Mouse (Mus musculus): Measurements from ENCODE around the gene Ptgis. TPM values are rescaled to one million over a fixed set of nuclear protein-coding genes. Genes with fewer than 3 reads are reported as not detected.

Ptgis gene
- polyA plus RNA-seq, 1 experiment from 2014 or later = 15.1 TPM

GRCm38 (mm10) chr2:167155541-167155973 is 84.8 kb downstream of the Ptgis start:
- ATAC-seq (replicated peaks; ENCODE audit: low FRiP score, low TSS enrichment, low read depth) (0 out of 2 replicates have a peak, but pooled peaks have one; percentile 51), DNase-seq (ENCODE audit: low spot score) (no peak)
- H3K4me2 ChIP-seq (ENCODE audit: low read length) = no peak overlapping the region
- no peaks in the 10 kb centered on the region for H3K9me3 ChIP-seq (ENCODE audit: control insufficient read depth, low read length)
- H3K27ac ChIP-seq (ENCODE audit: low read depth) = peak overlapping the region; percentile 16
- H3K36me3 ChIP-seq (ENCODE audit: control insufficient read depth, insufficient read depth, low read length) = no peaks in the 10 kb centered on the region
- H3K9ac ChIP-seq (ENCODE audit: low read length) = no peak overlapping the region
- WGBS = 50% methylated on average over 4 of the region's 4 CpGs
- peaks cover 8% of the 10 kb centered on the region for H3K4me1 ChIP-seq (replicated peaks; ENCODE audit: control insufficient read depth, insufficient read depth, low read length)
- H3K4me3 ChIP-seq (ENCODE audit: low read depth, low read length) = no peak overlapping the region
- no peaks in the 10 kb centered on the region for H3K27me3 ChIP-seq (replicated peaks; ENCODE audit: control insufficient read depth, insufficient read depth, low read length)

GRCm38 (mm10) chr2:167150880-167151279 is 89.5 kb downstream of the Ptgis start:
- Histone ChIP-seq H3K36me3 (ENCODE audit: control insufficient read depth, insufficient read depth, low read length) (no peaks in the 10 kb centered on the region), H3K4me2 (ENCODE audit: low read length) (no peak overlapping the region), H3K27me3 (replicated peaks; ENCODE audit: control insufficient read depth, insufficient read depth, low read length) (no peaks in the 10 kb centered on the region), H3K4me1 (replicated peaks; ENCODE audit: control insufficient read depth, insufficient read depth, low read length) (peaks cover 8% of the 10 kb centered on the region), H3K4me3 (ENCODE audit: low read depth, low read length) (no peak overlapping the region), H3K9ac (ENCODE audit: low read length) (no peak overlapping the region), H3K27ac (ENCODE audit: low read depth) (no peak overlapping the region), H3K9me3 (ENCODE audit: control insufficient read depth, low read length) (no peaks in the 10 kb centered on the region)
- no peak for DNase-seq (ENCODE audit: low spot score)
- WGBS = 95% methylated on average over 6 of the region's 6 CpGs
- no peak for ATAC-seq (replicated peaks; ENCODE audit: low FRiP score, low TSS enrichment, low read depth)

GRCm38 (mm10) chr2:167150135-167150534 is 90.3 kb downstream of the Ptgis start:
- peaks cover under 1% of the 10 kb centered on the region; the same call in 1 of the 2 replicates for H3K4me1 ChIP-seq (replicated peaks; ENCODE audit: control insufficient read depth, insufficient read depth, low read length)
- ATAC-seq (replicated peaks; ENCODE audit: low FRiP score, low TSS enrichment, low read depth) (no peak), DNase-seq (ENCODE audit: low spot score) (no peak)
- no peaks in the 10 kb centered on the region for H3K27me3 ChIP-seq (replicated peaks; ENCODE audit: control insufficient read depth, insufficient read depth, low read length)
- no peak overlapping the region for H3K4me3 ChIP-seq (ENCODE audit: low read depth, low read length)
- WGBS = 95% methylated on average over 7 of the region's 7 CpGs
- no peaks in the 10 kb centered on the region for H3K36me3 ChIP-seq (ENCODE audit: control insufficient read depth, insufficient read depth, low read length)
- no peak overlapping the region for H3K4me2 ChIP-seq (ENCODE audit: low read length)
- H3K9me3 ChIP-seq (ENCODE audit: control insufficient read depth, low read length) = no peaks in the 10 kb centered on the region
- no peak overlapping the region for H3K9ac ChIP-seq (ENCODE audit: low read length)
- no peak overlapping the region for H3K27ac ChIP-seq (ENCODE audit: low read depth)

GRCm38 (mm10) chr2:167149035-167149434 is 91.4 kb downstream of the Ptgis start:
- Histone ChIP-seq H3K27ac (ENCODE audit: low read depth) (no peak overlapping the region), H3K4me2 (ENCODE audit: low read length) (no peak overlapping the region), H3K27me3 (replicated peaks; ENCODE audit: control insufficient read depth, insufficient read depth, low read length) (no peaks in the 10 kb centered on the region), H3K4me1 (replicated peaks; ENCODE audit: control insufficient read depth, insufficient read depth, low read length) (no peaks in the 10 kb centered on the region), H3K9ac (ENCODE audit: low read length) (no peak overlapping the region), H3K9me3 (ENCODE audit: control insufficient read depth, low read length) (no peaks in the 10 kb centered on the region), H3K4me3 (ENCODE audit: low read depth, low read length) (no peak overlapping the region), H3K36me3 (ENCODE audit: control insufficient read depth, insufficient read depth, low read length) (no peaks in the 10 kb centered on the region)
- ATAC-seq (replicated peaks; ENCODE audit: low FRiP score, low TSS enrichment, low read depth) (no peak), DNase-seq (ENCODE audit: low spot score) (no peak)
- 86% methylated on average over 6 of the region's 6 CpGs for WGBS

GRCm38 (mm10) chr2:167147708-167148107 is 92.7 kb downstream of the Ptgis start:
- H3K36me3 ChIP-seq (ENCODE audit: control insufficient read depth, insufficient read depth, low read length) = no peaks in the 10 kb centered on the region
- H3K4me1 ChIP-seq (replicated peaks; ENCODE audit: control insufficient read depth, insufficient read depth, low read length) = no peaks in the 10 kb centered on the region
- no peak overlapping the region for H3K9ac ChIP-seq (ENCODE audit: low read length)
- ATAC-seq (replicated peaks; ENCODE audit: low FRiP score, low TSS enrichment, low read depth) (no peak), DNase-seq (ENCODE audit: low spot score) (no peak)
- H3K4me2 ChIP-seq (ENCODE audit: low read length) = no peak overlapping the region
- no peak overlapping the region for H3K4me3 ChIP-seq (ENCODE audit: low read depth, low read length)
- H3K9me3 ChIP-seq (ENCODE audit: control insufficient read depth, low read length) = no peaks in the 10 kb centered on the region
- 78% methylated on average over 8 of the region's 8 CpGs for WGBS
- no peaks in the 10 kb centered on the region for H3K27me3 ChIP-seq (replicated peaks; ENCODE audit: control insufficient read depth, insufficient read depth, low read length)
- H3K27ac ChIP-seq (ENCODE audit: low read depth) = no peak overlapping the region

- Histone ChIP-seq H3K4me1 (replicated peaks; ENCODE audit: control insufficient read depth, insufficient read depth, low read length) (no peaks in the 10 kb centered on the region), H3K4me2 (ENCODE audit: low read length) (no peak overlapping the region), H3K9me3 (ENCODE audit: control insufficient read depth, low read length) (no peaks in the 10 kb centered on the region), H3K27me3 (replicated peaks; ENCODE audit: control insufficient read depth, insufficient read depth, low read length) (no peaks in the 10 kb centered on the region), H3K27ac (ENCODE audit: low read depth) (no peak overlapping the region), H3K9ac (ENCODE audit: low read length) (no peak overlapping the region), H3K4me3 (ENCODE audit: low read depth, low read length) (no peak overlapping the region), H3K36me3 (ENCODE audit: control insufficient read depth, insufficient read depth, low read length) (no peaks in the 10 kb centered on the region)
- DNase-seq (ENCODE audit: low spot score) (no peak), ATAC-seq (replicated peaks; ENCODE audit: low FRiP score, low TSS enrichment, low read depth) (no peak)
- WGBS = 60% methylated on average over 5 of the region's 5 CpGs
These were observed 94.5 kb downstream of the Ptgis start for GRCm38 (mm10) chr2:167145904-167146303.

GRCm38 (mm10) chr2:167144439-167145307 is 95.7 kb downstream of the Ptgis start:
- H3K4me3 ChIP-seq (ENCODE audit: low read depth, low read length) = no peak overlapping the region
- H3K4me1 ChIP-seq (replicated peaks; ENCODE audit: control insufficient read depth, insufficient read depth, low read length) = no peaks in the 10 kb centered on the region
- no peak overlapping the region for H3K9ac ChIP-seq (ENCODE audit: low read length)
- 11% methylated on average over 14 of the region's 14 CpGs for WGBS
- DNase-seq (ENCODE audit: low spot score) (no peak), ATAC-seq (replicated peaks; ENCODE audit: low FRiP score, low TSS enrichment, low read depth) (no peak)
- no peaks in the 10 kb centered on the region for H3K36me3 ChIP-seq (ENCODE audit: control insufficient read depth, insufficient read depth, low read length)
- H3K27ac ChIP-seq (ENCODE audit: low read depth) = no peak overlapping the region
- no peak overlapping the region for H3K4me2 ChIP-seq (ENCODE audit: low read length)
- no peaks in the 10 kb centered on the region for H3K27me3 ChIP-seq (replicated peaks; ENCODE audit: control insufficient read depth, insufficient read depth, low read length)
- no peaks in the 10 kb centered on the region for H3K9me3 ChIP-seq (ENCODE audit: control insufficient read depth, low read length)

GRCm38 (mm10) chr2:167143914-167144313 is 96.5 kb downstream of the Ptgis start:
- no peaks in the 10 kb centered on the region for H3K27me3 ChIP-seq (replicated peaks; ENCODE audit: control insufficient read depth, insufficient read depth, low read length)
- ATAC-seq (replicated peaks; ENCODE audit: low FRiP score, low TSS enrichment, low read depth) = no peak
- DNase-seq (ENCODE audit: low spot score) = no peak
- H3K27ac ChIP-seq (ENCODE audit: low read depth) = no peak overlapping the region
- no peaks in the 10 kb centered on the region for H3K9me3 ChIP-seq (ENCODE audit: control insufficient read depth, low read length)
- H3K4me3 ChIP-seq (ENCODE audit: low read depth, low read length) = no peak overlapping the region
- no peaks in the 10 kb centered on the region for H3K4me1 ChIP-seq (replicated peaks; ENCODE audit: control insufficient read depth, insufficient read depth, low read length)
- 64% methylated on average over 2 of the region's 2 CpGs for WGBS
- H3K9ac ChIP-seq (ENCODE audit: low read length) = no peak overlapping the region
- no peak overlapping the region for H3K4me2 ChIP-seq (ENCODE audit: low read length)
- no peaks in the 10 kb centered on the region for H3K36me3 ChIP-seq (ENCODE audit: control insufficient read depth, insufficient read depth, low read length)

GRCm38 (mm10) chr2:167142282-167142681 is 98.1 kb downstream of the Ptgis start:
- H3K27ac ChIP-seq (ENCODE audit: low read depth) = no peak overlapping the region
- H3K9ac ChIP-seq (ENCODE audit: low read length) = no peak overlapping the region
- H3K4me3 ChIP-seq (ENCODE audit: low read depth, low read length) = no peak overlapping the region
- H3K4me2 ChIP-seq (ENCODE audit: low read length) = no peak overlapping the region
- 91% methylated on average over 3 of the region's 3 CpGs for WGBS
- no peaks in the 10 kb centered on the region for H3K4me1 ChIP-seq (replicated peaks; ENCODE audit: control insufficient read depth, insufficient read depth, low read length)
- H3K9me3 ChIP-seq (ENCODE audit: control insufficient read depth, low read length) = no peaks in the 10 kb centered on the region
- DNase-seq (ENCODE audit: low spot score) = no peak
- ATAC-seq (replicated peaks; ENCODE audit: low FRiP score, low TSS enrichment, low read depth) = no peak
- no peaks in the 10 kb centered on the region for H3K36me3 ChIP-seq (ENCODE audit: control insufficient read depth, insufficient read depth, low read length)
- no peaks in the 10 kb centered on the region for H3K27me3 ChIP-seq (replicated peaks; ENCODE audit: control insufficient read depth, insufficient read depth, low read length)
